Mouse (Mus musculus) retina, embryonic 14.5 days (tissue): Measurements from ENCODE around the gene Ahsg.
"Not testable (repeated sequence)": the region's sequence is repeated elsewhere in the genome, so short reads cannot be mapped to it uniquely, and the experiment has no call there.

ENCODE experiments used
- DNase-seq: peaks from one replicate; pipeline ENCODE4 v3.0.0-alpha.2; 2015; ENCODE audit warnings: low spot score

Gene Ahsg

GRCm38 (mm10) chr16:22939120-22939695 is 48.1 kb downstream of the Ahsg start:
- DNase-seq: no peak

GRCm38 (mm10) chr16:22941825-22942476 is 50.9 kb downstream of the Ahsg start:
- DNase-seq: not testable (repeated sequence)

- no peak for DNase-seq
These were observed 56.3 kb downstream of the Ahsg start for GRCm38 (mm10) chr16:22947371-22947770.
